Mouse (Mus musculus) kidney, adult 11 months (tissue): ENCODE data around the gene Zfp82.

ENCODE experiments used
- DNase-seq: peaks from one replicate; pipeline ENCODE4 v3.0.0; 2022

Zfp82 gene

GRCm38 (mm10) chr7:30044354-30044753 lies 28.3 kb downstream of the Zfp82 start:
- no peak for DNase-seq

GRCm38 (mm10) chr7:30034331-30034730 lies 38.4 kb downstream of the Zfp82 start:
- no peak for DNase-seq

GRCm38 (mm10) chr7:30031379-30031778 lies 41.3 kb downstream of the Zfp82 start:
- no peak for DNase-seq

- peak; percentile 11 for DNase-seq
Measured at GRCm38 (mm10) chr7:30030677-30031076, 42.0 kb downstream of the Zfp82 start.

- no peak for DNase-seq
Measured at GRCm38 (mm10) chr7:30028572-30028971, 44.1 kb downstream of the Zfp82 start.

- DNase-seq = no peak
Measured at GRCm38 (mm10) chr7:30027331-30027730, 45.4 kb downstream of the Zfp82 start.

- DNase-seq = no peak
Measured at GRCm38 (mm10) chr7:30025358-30025757, 47.3 kb downstream of the Zfp82 start.

- DNase-seq = no peak
Measured at GRCm38 (mm10) chr7:30023800-30024199, 48.9 kb downstream of the Zfp82 start.

GRCm38 (mm10) chr7:30023324-30023723 lies 49.4 kb downstream of the Zfp82 start:
- no peak for DNase-seq

GRCm38 (mm10) chr7:30019543-30019942 lies 53.2 kb downstream of the Zfp82 start:
- DNase-seq = no peak

GRCm38 (mm10) chr7:30017226-30017625 lies 55.5 kb downstream of the Zfp82 start:
- no peak for DNase-seq

- DNase-seq = peak; percentile 46
Measured at GRCm38 (mm10) chr7:30012956-30013363, 59.7 kb downstream of the Zfp82 start.

- DNase-seq = no peak
Measured at GRCm38 (mm10) chr7:30010551-30011195, 62.0 kb downstream of the Zfp82 start.

GRCm38 (mm10) chr7:30009321-30010085 lies 63.2 kb downstream of the Zfp82 start:
- peak; percentile 23 for DNase-seq

- no peak for DNase-seq
Measured at GRCm38 (mm10) chr7:30008020-30008690, 64.5 kb downstream of the Zfp82 start.

- DNase-seq = no peak
Measured at GRCm38 (mm10) chr7:30007601-30008000, 65.1 kb downstream of the Zfp82 start.
